19 mouse cellular contexts compared by ENCODE assay signal in genomic region chr7:46987073-46987472, GRCm38 (mm10). TPM values are rescaled to one million over a fixed set of nuclear protein-coding genes. Genes with fewer than 3 reads are reported as not detected.
DNase-seq lines count a peak whose midpoint lies in the region; ATAC-seq and TF ChIP-seq lines count a peak whose summit lies in the region.
"Had no signal": no experiment of that assay in that cellular context is flagged by ENCODE, and none has a peak within 500 bp of the region (broad histone marks: within the 10 kb centered on the region; RNA-seq: fewer than 3 reads in every experiment).

No protein-coding gene starts in this region.

- no peaks in the 10 kb centered on the region for H3K27me3 ChIP-seq in hindbrain, postnatal 0 days (ENCODE audit: insufficient read depth, low read length)
- no peaks in the 10 kb centered on the region for H3K27me3 ChIP-seq in hindbrain, embryonic 16.5 days (replicated peaks; ENCODE audit: control insufficient read depth, insufficient read depth, low read length)
- H3K27me3 ChIP-seq in megakaryocyte, embryonic 14.5 days (replicated peaks) = peaks cover 2% of the 10 kb centered on the region
- H3K27me3 ChIP-seq in stomach, embryonic 15.5 days (replicated peaks) = no peaks in the 10 kb centered on the region
- no peaks in the 10 kb centered on the region for H3K27me3 ChIP-seq in midbrain, embryonic 14.5 days (ENCODE audit: control insufficient read depth, insufficient read depth, low read length)
- H3K27me3 ChIP-seq: Patski had no signal

- H3K36me3 ChIP-seq in hindbrain, postnatal 0 days (ENCODE audit: insufficient read depth, low read length) = peaks cover 3% of the 10 kb centered on the region; the same call in 1 of the 2 replicates
- peaks cover 3% of the 10 kb centered on the region; the same call in 1 of the 2 replicates for H3K36me3 ChIP-seq in hindbrain, embryonic 16.5 days (ENCODE audit: control insufficient read depth, insufficient read depth, low read length)
- peaks cover 22% of the 10 kb centered on the region for H3K36me3 ChIP-seq in megakaryocyte, embryonic 14.5 days (replicated peaks; ENCODE audit: low read length)
- no peaks in the 10 kb centered on the region for H3K36me3 ChIP-seq in stomach, embryonic 15.5 days
- peaks cover 13% of the 10 kb centered on the region for H3K36me3 ChIP-seq in midbrain, embryonic 14.5 days (ENCODE audit: control insufficient read depth, insufficient read depth, low read length)

- H3K27ac ChIP-seq in hindbrain, postnatal 0 days = peak overlapping the region; percentile 37; the same call in 1 of the 2 replicates
- H3K27ac ChIP-seq in hindbrain, embryonic 16.5 days (ENCODE audit: low read depth, low read length) = no peak overlapping the region; the same call in 1 of the 2 replicates
- H3K27ac ChIP-seq in stomach, embryonic 15.5 days = peak overlapping the region; percentile 35; the same call in 1 of the 2 replicates
- H3K27ac ChIP-seq in midbrain, embryonic 14.5 days (replicated peaks; ENCODE audit: low read depth, low read length) = no peak overlapping the region

- 42% methylated on average over 2 of the region's 2 CpGs for WGBS in hindbrain, postnatal 0 days
- WGBS in hindbrain, embryonic 16.5 days = 42% methylated on average over 2 of the region's 2 CpGs
- WGBS in stomach, embryonic 15.5 days = 23% methylated on average over 2 of the region's 2 CpGs
- 66% methylated on average over 2 of the region's 2 CpGs for WGBS in midbrain, embryonic 14.5 days

- H3K4me1 ChIP-seq in hindbrain, postnatal 0 days (ENCODE audit: insufficient read depth, low read length) = no peaks in the 10 kb centered on the region
- no peaks in the 10 kb centered on the region; the same call in 1 of the 2 replicates for H3K4me1 ChIP-seq in hindbrain, embryonic 16.5 days (ENCODE audit: control insufficient read depth, insufficient read depth, low read depth, low read length)
- H3K4me1 ChIP-seq in megakaryocyte, embryonic 14.5 days = peaks cover 23% of the 10 kb centered on the region
- H3K4me1 ChIP-seq in stomach, embryonic 15.5 days = peaks cover 4% of the 10 kb centered on the region; the same call in 1 of the 2 replicates
- no peaks in the 10 kb centered on the region for H3K4me1 ChIP-seq in midbrain, embryonic 14.5 days (ENCODE audit: control insufficient read depth, insufficient read depth, low read length)

- H3K9ac ChIP-seq in hindbrain, postnatal 0 days (replicated peaks; ENCODE audit: low read length) = no peak overlapping the region
- no peak overlapping the region for H3K9ac ChIP-seq in hindbrain, embryonic 16.5 days (ENCODE audit: low read depth, low read length)
- no peak overlapping the region for H3K9ac ChIP-seq in stomach, embryonic 15.5 days
- no peak overlapping the region for H3K9ac ChIP-seq in midbrain, embryonic 14.5 days (replicated peaks; ENCODE audit: low read length)

- H3K9me3 ChIP-seq in hindbrain, postnatal 0 days (ENCODE audit: low read length) = no peaks in the 10 kb centered on the region
- H3K9me3 ChIP-seq in hindbrain, embryonic 16.5 days (ENCODE audit: control insufficient read depth, low read length) = no peaks in the 10 kb centered on the region
- no peaks in the 10 kb centered on the region for H3K9me3 ChIP-seq in megakaryocyte, embryonic 14.5 days
- H3K9me3 ChIP-seq in stomach, embryonic 15.5 days = no peaks in the 10 kb centered on the region
- H3K9me3 ChIP-seq in midbrain, embryonic 14.5 days (ENCODE audit: control insufficient read depth, low read length) = no peaks in the 10 kb centered on the region

- DNase-seq in cerebellum, adult 9-10 months = peak; percentile 35
- no peak for DNase-seq in cerebellum, adult 9-11 months
- DNase-seq in hindbrain, postnatal 0 days (ENCODE audit: low spot score) = no peak
- no peak for DNase-seq in midbrain, embryonic 14.5 days
- DNase-seq: kidney, adult 8-10 months; right cerebral cortex, adult 18-20 months had no signal

- TF ChIP-seq CTCF in hindbrain, postnatal 0 days (IDR thresholded peaks at IDR 0.05; ENCODE audit: low read depth) = no peak

- no peak overlapping the region for H3K4me2 ChIP-seq in hindbrain, postnatal 0 days (ENCODE audit: low read depth, low read length)
- H3K4me2 ChIP-seq in hindbrain, embryonic 16.5 days (ENCODE audit: low read length) = no peak overlapping the region
- no peak overlapping the region for H3K4me2 ChIP-seq in stomach, embryonic 15.5 days
- H3K4me2 ChIP-seq in midbrain, embryonic 14.5 days (ENCODE audit: low read length) = no peak overlapping the region

- ATAC-seq in hindbrain, postnatal 0 days = no peak
- no peak for ATAC-seq in hindbrain, embryonic 16.5 days
- no peak for ATAC-seq in megakaryocyte, adult 5-6 weeks (ENCODE audit: poor library complexity, severe bottlenecking)
- 0 out of 2 replicates have a peak, but pooled peaks have one; percentile 39 for ATAC-seq in stomach, embryonic 15.5 days (ENCODE audit: insufficient read depth, low FRiP score, low read depth)
- no peak for ATAC-seq in midbrain, embryonic 14.5 days (ENCODE audit: low FRiP score, low TSS enrichment)
- ATAC-seq: Patski had no signal

- no peak overlapping the region for H3K4me3 ChIP-seq in hindbrain, postnatal 0 days (ENCODE audit: low read length)
- H3K4me3 ChIP-seq in hindbrain, embryonic 16.5 days (ENCODE audit: low read length) = no peak overlapping the region
- peak overlapping the region; percentile 56 for H3K4me3 ChIP-seq in megakaryocyte, embryonic 14.5 days (replicated peaks)
- H3K4me3 ChIP-seq in stomach, embryonic 15.5 days (replicated peaks) = no peak overlapping the region
- H3K4me3 ChIP-seq in midbrain, embryonic 14.5 days (replicated peaks; ENCODE audit: low read depth, low read length) = no peak overlapping the region

RNA-seq across cellular contexts. Expression of gene Gm9999, which starts 3.7 kb away (rescaled TPM):
- not detected in 2 replicates for total RNA-seq in hindbrain, postnatal 0 days (2014; rRNA removed)
- polyA plus RNA-seq in hindbrain, postnatal 0 days (2015; fragmentation: Nextera tagmentation; extraction: Ambion mirVana) = not detected in 2 replicates
- not detected in 2 replicates for polyA plus RNA-seq in hindbrain, embryonic 16.5 days (2015; fragmentation: Nextera tagmentation; extraction: Ambion mirVana)
- not detected in 2 replicates for polyA plus RNA-seq in megakaryocyte, embryonic 14.5 days (2012; ENCODE audit: insufficient read depth, low replicate concordance)
- 2.3 TPM in 1 of 2 replicates, not detected in the other for total RNA-seq in megakaryocyte, adult 5-6 weeks (2015)
- not detected in 2 replicates for total RNA-seq in megakaryocyte, adult 5-6 weeks (2017)
- not detected in 2 replicates for polyA plus RNA-seq in stomach, embryonic 15.5 days (2015; fragmentation: Nextera tagmentation; extraction: Ambion mirVana)
- not detected in 2 replicates for polyA plus RNA-seq in midbrain, embryonic 14.5 days (2014; fragmentation: Nextera tagmentation; extraction: Ambion mirVana)
- total RNA-seq: hematopoietic stem cell, adult 5-6 weeks; layer of hippocampus, adult 8-10 months; liver, adult 2 months; megakaryocyte progenitor cell, adult 5-6 weeks; monocyte, adult 5-6 weeks had no signal
- polyA plus RNA-seq: cerebellum, adult 2 months; embryonic facial prominence, embryonic 11.5 days; forebrain, embryonic 11.5 days; liver, adult 2 months; Patski had no signal

RNA-seq across cellular contexts. Expression of gene Spty2d1, which starts 21.1 kb away (rescaled TPM):
- 9.1 and 9.7 TPM in 2 replicates for total RNA-seq in hindbrain, postnatal 0 days (2014; rRNA removed)
- 5.1 and 5.8 TPM in 2 replicates for polyA plus RNA-seq in hindbrain, postnatal 0 days (2015; fragmentation: Nextera tagmentation; extraction: Ambion mirVana)
- 7.4 and 8.0 TPM in 2 replicates for polyA plus RNA-seq in hindbrain, embryonic 16.5 days (2015; fragmentation: Nextera tagmentation; extraction: Ambion mirVana)
- polyA plus RNA-seq in megakaryocyte, embryonic 14.5 days (2012; ENCODE audit: insufficient read depth, low replicate concordance) = 3.1 and 5.2 TPM in 2 replicates
- 40.7 and 45.3 TPM in 2 replicates for total RNA-seq in megakaryocyte, adult 5-6 weeks (2015)
- total RNA-seq in megakaryocyte, adult 5-6 weeks (2017) = 35.4 and 42.0 TPM in 2 replicates
- polyA plus RNA-seq in stomach, embryonic 15.5 days (2015; fragmentation: Nextera tagmentation; extraction: Ambion mirVana) = 19.3 and 19.7 TPM in 2 replicates
- 5.8 and 8.9 TPM in 2 replicates for polyA plus RNA-seq in midbrain, embryonic 14.5 days (2014; fragmentation: Nextera tagmentation; extraction: Ambion mirVana)

RNA-seq across cellular contexts. Expression of gene Uevld, which starts 28.7 kb away (rescaled TPM):
- total RNA-seq in hindbrain, postnatal 0 days (2014; rRNA removed) = 8.4 and 10.1 TPM in 2 replicates
- polyA plus RNA-seq in hindbrain, postnatal 0 days (2015; fragmentation: Nextera tagmentation; extraction: Ambion mirVana) = 5.0 and 5.4 TPM in 2 replicates
- polyA plus RNA-seq in hindbrain, embryonic 16.5 days (2015; fragmentation: Nextera tagmentation; extraction: Ambion mirVana) = 4.7 and 5.0 TPM in 2 replicates
- polyA plus RNA-seq in megakaryocyte, embryonic 14.5 days (2012; ENCODE audit: insufficient read depth, low replicate concordance) = 0.04 TPM in 1 of 2 replicates, not detected in the other
- 18.0 and 18.2 TPM in 2 replicates for total RNA-seq in megakaryocyte, adult 5-6 weeks (2015)
- total RNA-seq in megakaryocyte, adult 5-6 weeks (2017) = 14.1 and 16.2 TPM in 2 replicates
- 10.0 and 10.9 TPM in 2 replicates for polyA plus RNA-seq in stomach, embryonic 15.5 days (2015; fragmentation: Nextera tagmentation; extraction: Ambion mirVana)
- 3.9 and 7.1 TPM in 2 replicates for polyA plus RNA-seq in midbrain, embryonic 14.5 days (2014; fragmentation: Nextera tagmentation; extraction: Ambion mirVana)

Comparison
In these comparisons a context has a peak if more than half of its experiments do, and no peak if none do; other contexts are left out.
1. H3K27ac ChIP-seq: peak in hindbrain, postnatal 0 days (single experiment) and stomach, embryonic 15.5 days (single experiment); none in hindbrain, embryonic 16.5 days (single experiment) and midbrain, embryonic 14.5 days (single experiment).